Mouse (Mus musculus) stomach, postnatal 0 days (tissue): ENCODE data around the gene Gm266. TPM values are rescaled to one million over a fixed set of nuclear protein-coding genes. Genes with fewer than 3 reads are reported as not detected.
A peak's percentile ranks its signal among the peaks of the same experiment; 100 is the strongest.

Source experiments
- ATAC-seq: fragments of 200-750 bp; cut with Nextera tagmentation; 2 replicates; pipeline ENCODE4 v1.8.0; 2017; ENCODE audit not compliant: low FRiP score, low TSS enrichment
- DNase-seq: peaks from one replicate; pipeline ENCODE4 v3.0.0-alpha.2; 2016; ENCODE audit warnings: low spot score
- H3K27ac ChIP-seq: fragments of 300-500 bp; sonication (generic); replicated peaks from 2 replicates; pipeline ENCODE4 v1.5.1; 2014; ENCODE audit warnings: mild to moderate bottlenecking, control low read depth
- H3K27me3 ChIP-seq: fragments of 300-500 bp; sonication (generic); 2 replicates; pipeline ENCODE4 v1.6.1; 2014; ENCODE audit warnings: low read length; ENCODE audit not compliant: control insufficient read depth, insufficient read depth
- H3K36me3 ChIP-seq: fragments of 300-500 bp; sonication (generic); 2 replicates; pipeline ENCODE4 v1.6.1; 2014; ENCODE audit warnings: low read length, mixed read lengths; ENCODE audit not compliant: control insufficient read depth, insufficient read depth
- H3K4me1 ChIP-seq: fragments of 300-500 bp; sonication (generic); replicated peaks from 2 replicates; pipeline ENCODE4 v1.6.1; 2014; ENCODE audit warnings: antibody characterized with exemption; ENCODE audit not compliant: control insufficient read depth, insufficient read depth
- H3K4me2 ChIP-seq: fragments of 300-500 bp; sonication (generic); replicated peaks from 2 replicates; pipeline ENCODE4 v1.6.1; 2014; ENCODE audit warnings: low read depth, mild to moderate bottlenecking, control low read depth, moderate library complexity
- H3K4me3 ChIP-seq: fragments of 300-500 bp; sonication (generic); 2 replicates; pipeline ENCODE4 v1.5.1; 2014; ENCODE audit warnings: low read depth, low read length, control low read depth
- H3K9ac ChIP-seq: fragments of 300-500 bp; sonication (generic); 2 replicates; pipeline ENCODE4 v1.6.1; 2014; ENCODE audit warnings: mild to moderate bottlenecking, low read length, control low read depth, mixed read lengths
- H3K9me3 ChIP-seq: fragments of 300-500 bp; sonication (generic); 2 replicates; pipeline ENCODE4 v1.6.1; 2016; ENCODE audit warnings: low read length; ENCODE audit not compliant: control insufficient read depth
- CTCF ChIP-seq: IDR thresholded peaks from 2 replicates; pipeline ENCODE4 v1.5.1; 2016; ENCODE audit warnings: antibody characterized with exemption, low read depth, mild to moderate bottlenecking, moderate library complexity
- EP300 ChIP-seq: optimal IDR thresholded peaks from 2 replicates; pipeline ENCODE3; 2016; ENCODE audit warnings: antibody characterized with exemption
- WGBS: fragments of 180-500 bp; shearing (Covaris S2); extraction: QIAGEN DNeasy Blood & Tissue Kit; methylation state at CpG from one replicate; pipeline ENCODE4 v1.1.7; 2014; 5-methylcytosine and 5-hydroxymethylcytosine counted together
- polyA plus RNA-seq: library from polyadenylated mRNA; unstranded; fragments of >200 nt; fragmentation: Nextera tagmentation; extraction: Ambion mirVana; gene quantifications from 2 replicates; pipeline ENCODE4 v1.2.1, GENCODE M21; 2015

The Gm266 gene
- polyA plus RNA-seq, 1 experiment from 2014 or later = 12.5 TPM

- H3K27me3 ChIP-seq = no peaks in the 10 kb centered on the region
- no peak for DNase-seq
- H3K27ac ChIP-seq = no peak overlapping the region
- no peak overlapping the region for H3K4me3 ChIP-seq
- no peak overlapping the region for H3K9ac ChIP-seq
- TF ChIP-seq EP300 (no peak), CTCF (no peak)
- no peaks in the 10 kb centered on the region for H3K36me3 ChIP-seq
- ATAC-seq = no peak
- WGBS = 59% methylated on average over 1 of the region's 1 CpGs
- H3K9me3 ChIP-seq = no peaks in the 10 kb centered on the region
- no peak overlapping the region for H3K4me2 ChIP-seq
- no peaks in the 10 kb centered on the region for H3K4me1 ChIP-seq
Observed at GRCm38 (mm10) chr12:111524469-111524868, 38.8 kb upstream of the Gm266 start.

GRCm38 (mm10) chr12:111520994-111521393, 35.4 kb upstream of the Gm266 start:
- no peak overlapping the region for H3K27ac ChIP-seq
- no peaks in the 10 kb centered on the region for H3K4me1 ChIP-seq
- TF ChIP-seq EP300 (no peak), CTCF (no peak)
- no peak overlapping the region for H3K4me3 ChIP-seq
- DNase-seq = no peak
- no peaks in the 10 kb centered on the region for H3K36me3 ChIP-seq
- H3K9me3 ChIP-seq = no peaks in the 10 kb centered on the region
- H3K27me3 ChIP-seq = no peaks in the 10 kb centered on the region
- H3K9ac ChIP-seq = no peak overlapping the region
- no peak for ATAC-seq
- no peak overlapping the region for H3K4me2 ChIP-seq
- WGBS = 81% methylated on average over 2 of the region's 2 CpGs

- no peaks in the 10 kb centered on the region for H3K9me3 ChIP-seq
- no peak for TF ChIP-seq CTCF
- TF ChIP-seq EP300 = no peak
- H3K27ac ChIP-seq = no peak overlapping the region
- H3K4me3 ChIP-seq = no peak overlapping the region
- DNase-seq (no peak), ATAC-seq (no peak)
- H3K36me3 ChIP-seq = no peaks in the 10 kb centered on the region
- no peak overlapping the region for H3K9ac ChIP-seq
- no peaks in the 10 kb centered on the region for H3K4me1 ChIP-seq
- 70% methylated on average over 5 of the region's 5 CpGs for WGBS
- no peak overlapping the region for H3K4me2 ChIP-seq
- no peaks in the 10 kb centered on the region for H3K27me3 ChIP-seq
Observed at GRCm38 (mm10) chr12:111519821-111520220, 34.2 kb upstream of the Gm266 start.

GRCm38 (mm10) chr12:111518391-111518790, 32.8 kb upstream of the Gm266 start:
- DNase-seq (no peak), ATAC-seq (no peak)
- Histone ChIP-seq H3K4me3 (no peak overlapping the region), H3K27me3 (no peaks in the 10 kb centered on the region), H3K27ac (no peak overlapping the region), H3K36me3 (no peaks in the 10 kb centered on the region), H3K4me1 (no peaks in the 10 kb centered on the region), H3K9ac (no peak overlapping the region), H3K9me3 (no peaks in the 10 kb centered on the region), H3K4me2 (no peak overlapping the region)
- no peak for TF ChIP-seq CTCF
- TF ChIP-seq EP300 = no peak
- 88% methylated on average over 9 of the region's 9 CpGs for WGBS

GRCm38 (mm10) chr12:111517901-111518300, 32.3 kb upstream of the Gm266 start:
- Histone ChIP-seq H3K9ac (no peak overlapping the region), H3K27ac (no peak overlapping the region), H3K4me2 (no peak overlapping the region), H3K27me3 (no peaks in the 10 kb centered on the region), H3K9me3 (no peaks in the 10 kb centered on the region), H3K36me3 (no peaks in the 10 kb centered on the region), H3K4me1 (no peaks in the 10 kb centered on the region), H3K4me3 (no peak overlapping the region)
- TF ChIP-seq CTCF (no peak), EP300 (no peak)
- ATAC-seq = no peak
- no peak for DNase-seq
- WGBS = 30% methylated on average over 4 of the region's 4 CpGs

GRCm38 (mm10) chr12:111516826-111517225, 31.2 kb upstream of the Gm266 start:
- ATAC-seq = 0 out of 2 replicates have a peak, but pooled peaks have one; percentile 38

More at GRCm38 (mm10) chr12:111516826-111517225, 31.2 kb upstream of the Gm266 start:
- no peaks in the 10 kb centered on the region for H3K9me3 ChIP-seq
- H3K36me3 ChIP-seq = no peaks in the 10 kb centered on the region
- TF ChIP-seq CTCF = no peak
- no peak for TF ChIP-seq EP300
- no peaks in the 10 kb centered on the region for H3K27me3 ChIP-seq
- 88% methylated on average over 6 of the region's 6 CpGs for WGBS
- no peak overlapping the region for H3K27ac ChIP-seq
- H3K9ac ChIP-seq = no peak overlapping the region
- H3K4me2 ChIP-seq = no peak overlapping the region
- no peak for DNase-seq
- no peak overlapping the region for H3K4me3 ChIP-seq
- H3K4me1 ChIP-seq = no peaks in the 10 kb centered on the region
